Mouse (Mus musculus): ENCODE data around the gene Pemt. TPM values are rescaled to one million over a fixed set of nuclear protein-coding genes. Genes with fewer than 3 reads are reported as not detected.

Pemt gene
- polyA plus RNA-seq, 1 experiment from 2014 or later: 8.8 TPM

DNA sequence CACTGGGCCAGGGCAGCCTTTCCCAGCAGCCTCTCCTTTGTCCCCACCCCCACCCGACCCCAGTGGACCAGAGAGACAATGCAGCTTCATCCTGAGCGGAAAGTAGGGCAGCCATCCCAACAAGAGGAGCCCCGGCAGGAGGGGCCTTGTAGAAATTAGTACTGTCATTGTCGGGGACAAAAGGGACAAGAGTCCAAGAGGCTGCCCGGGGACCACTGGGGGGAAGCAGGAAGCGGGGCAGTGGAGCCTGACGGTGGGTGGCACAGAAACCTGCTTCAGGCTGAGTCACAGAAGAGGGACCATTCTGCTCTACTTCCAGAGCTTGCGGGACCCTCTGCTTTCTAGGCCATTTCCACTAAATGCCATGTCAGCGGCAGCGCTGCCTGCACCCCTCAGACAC is 71.0 kb downstream of the Pemt start:
- no peak overlapping the region for H3K4me2 ChIP-seq
- no peaks in the 10 kb centered on the region for H3K9me3 ChIP-seq
- no peak overlapping the region for H3K4me3 ChIP-seq (replicated peaks)
- H3K27ac ChIP-seq: no peak overlapping the region
- no peaks in the 10 kb centered on the region for H3K36me3 ChIP-seq
- ATAC-seq (ENCODE audit: insufficient read depth, low FRiP score, low read depth): no peak
- no peaks in the 10 kb centered on the region for H3K4me1 ChIP-seq
- H3K27me3 ChIP-seq (replicated peaks): no peaks in the 10 kb centered on the region
- 65% methylated on average over 10 of the region's 10 CpGs for WGBS
- no peak overlapping the region for H3K9ac ChIP-seq

DNA sequence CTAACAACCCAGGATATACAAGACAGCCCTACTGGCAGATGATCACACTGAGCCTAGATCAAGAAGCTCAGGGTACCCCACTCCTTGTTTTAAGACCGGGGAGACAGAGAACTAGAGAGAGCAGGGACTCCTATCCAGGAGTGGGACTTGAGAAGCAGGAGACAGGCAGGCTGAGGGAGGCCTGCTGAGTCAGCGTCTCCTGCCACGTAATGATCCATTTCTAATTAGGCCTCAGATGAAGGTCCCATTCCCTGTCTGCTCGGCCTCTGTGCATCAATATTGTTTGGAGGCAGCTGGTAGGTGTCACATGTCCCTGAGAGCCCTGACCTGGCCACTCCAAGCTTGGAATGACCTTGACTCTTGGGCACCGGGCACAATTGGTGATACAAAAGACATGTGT is 72.9 kb downstream of the Pemt start:
- H3K4me2 ChIP-seq: no peak overlapping the region
- H3K36me3 ChIP-seq: no peaks in the 10 kb centered on the region
- ATAC-seq (ENCODE audit: insufficient read depth, low FRiP score, low read depth): no peak
- H3K27ac ChIP-seq: no peak overlapping the region
- H3K4me3 ChIP-seq (replicated peaks): no peak overlapping the region
- H3K9ac ChIP-seq: no peak overlapping the region
- H3K9me3 ChIP-seq: no peaks in the 10 kb centered on the region
- H3K27me3 ChIP-seq (replicated peaks): no peaks in the 10 kb centered on the region
- no peaks in the 10 kb centered on the region for H3K4me1 ChIP-seq
- 86% methylated on average over 5 of the region's 5 CpGs for WGBS

DNA sequence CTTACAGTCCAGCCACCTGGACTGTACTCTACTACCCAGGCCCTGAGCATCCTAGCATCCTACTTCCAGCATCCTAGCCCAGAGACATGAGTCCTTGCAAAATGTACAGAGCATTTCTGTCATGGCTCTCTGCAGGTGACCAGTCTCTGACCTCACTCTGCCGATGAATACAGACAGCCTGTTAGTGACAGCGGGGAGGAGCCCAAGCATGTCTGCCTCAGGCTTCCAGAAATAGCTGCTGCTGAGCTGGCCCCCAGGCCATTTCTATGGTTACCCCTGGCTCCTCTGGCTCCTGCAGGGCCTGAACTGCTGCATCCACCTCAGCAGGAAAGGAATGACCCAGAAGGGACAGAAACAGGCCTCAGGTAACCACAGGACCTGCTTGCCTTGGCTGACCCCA is 74.6 kb downstream of the Pemt start:
- Histone ChIP-seq H3K4me2 (no peak overlapping the region), H3K9ac (no peak overlapping the region), H3K4me3 (replicated peaks) (no peak overlapping the region), H3K27me3 (replicated peaks) (no peaks in the 10 kb centered on the region), H3K9me3 (no peaks in the 10 kb centered on the region), H3K4me1 (no peaks in the 10 kb centered on the region), H3K36me3 (no peaks in the 10 kb centered on the region), H3K27ac (no peak overlapping the region)
- WGBS: 42% methylated on average over 2 of the region's 2 CpGs
- ATAC-seq (ENCODE audit: insufficient read depth, low FRiP score, low read depth): no peak

DNA sequence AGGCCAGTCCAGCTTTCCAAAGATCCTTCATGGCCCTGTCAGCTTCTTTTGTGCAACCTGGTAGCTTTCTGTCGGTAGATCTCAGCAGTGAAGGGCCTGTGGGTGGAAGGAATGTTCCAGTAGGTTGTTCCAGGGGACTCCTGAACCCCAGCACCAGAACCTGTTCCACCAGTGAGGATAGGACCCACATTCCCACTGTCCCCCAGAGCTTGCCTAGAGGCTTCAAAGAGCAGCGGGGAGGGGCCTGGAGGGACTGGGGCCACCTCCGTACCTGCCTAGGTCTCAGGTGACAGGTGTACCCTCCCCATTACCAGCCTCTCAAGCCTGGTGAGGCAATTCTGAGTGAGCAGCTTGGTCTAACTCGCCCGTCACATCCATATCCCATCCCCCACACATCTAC is 75.5 kb downstream of the Pemt start:
- Histone ChIP-seq H3K4me2 (no peak overlapping the region), H3K9me3 (no peaks in the 10 kb centered on the region), H3K9ac (no peak overlapping the region), H3K4me3 (replicated peaks) (no peak overlapping the region), H3K36me3 (no peaks in the 10 kb centered on the region), H3K4me1 (0 out of 2 replicates have a peak, but pooled peaks cover under 1% of the 10 kb centered on the region), H3K27me3 (replicated peaks) (no peaks in the 10 kb centered on the region), H3K27ac (no peak overlapping the region)
- WGBS: 70% methylated on average over 5 of the region's 5 CpGs
- ATAC-seq (ENCODE audit: insufficient read depth, low FRiP score, low read depth): no peak

DNA sequence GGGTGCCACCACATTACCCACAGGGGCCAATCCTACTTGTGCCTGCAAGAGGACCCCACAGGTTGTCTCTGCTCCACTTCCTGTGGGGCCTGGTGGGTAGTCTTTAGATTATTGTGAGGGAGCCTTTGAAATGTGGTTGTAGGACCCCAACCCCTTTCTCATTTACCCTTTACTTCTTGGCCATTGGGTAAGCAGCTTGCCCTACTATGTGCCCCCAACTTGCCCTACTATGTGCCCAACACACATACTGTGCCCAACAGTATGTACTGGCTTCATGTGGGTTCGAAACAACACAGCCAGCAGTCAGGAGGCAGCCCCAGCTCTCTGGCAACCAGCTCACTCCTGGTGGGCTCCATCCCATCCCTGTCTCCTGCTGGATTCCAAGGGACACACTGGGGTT is 78.5 kb downstream of the Pemt start:
- no peak for ATAC-seq (ENCODE audit: insufficient read depth, low FRiP score, low read depth)
- no peak overlapping the region for H3K9ac ChIP-seq
- H3K27me3 ChIP-seq (replicated peaks): peaks cover 13% of the 10 kb centered on the region
- H3K4me3 ChIP-seq (replicated peaks): no peak overlapping the region
- H3K4me2 ChIP-seq: no peak overlapping the region
- H3K27ac ChIP-seq: no peak overlapping the region
- H3K4me1 ChIP-seq: peaks cover 19% of the 10 kb centered on the region
- no peaks in the 10 kb centered on the region for H3K9me3 ChIP-seq
- no peaks in the 10 kb centered on the region for H3K36me3 ChIP-seq
- 94% methylated on average over 1 of the region's 1 CpGs for WGBS

DNA sequence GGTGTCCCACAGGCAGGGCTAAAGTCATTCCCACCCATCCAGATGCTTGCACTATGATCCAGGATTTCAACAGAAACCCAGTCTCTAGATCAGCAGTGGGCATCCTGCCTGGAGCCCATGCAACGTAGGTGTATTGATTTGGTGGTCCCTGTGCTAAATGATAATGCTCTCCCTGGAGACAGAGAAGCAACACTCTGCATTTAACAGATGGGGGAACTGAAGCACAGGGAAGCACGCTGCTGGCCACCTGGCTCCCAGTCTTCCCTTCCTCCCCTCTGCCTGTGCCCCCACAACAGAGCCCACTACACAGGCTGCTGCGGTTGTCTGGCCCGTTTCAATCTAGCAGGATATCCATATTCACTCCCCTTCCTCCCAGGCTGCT is 80.2 kb downstream of the Pemt start:
- Histone ChIP-seq H3K27me3 (replicated peaks) (peaks cover 13% of the 10 kb centered on the region), H3K27ac (no peak overlapping the region), H3K4me3 (replicated peaks) (no peak overlapping the region), H3K36me3 (peaks cover 4% of the 10 kb centered on the region), H3K4me1 (peaks cover 19% of the 10 kb centered on the region), H3K9me3 (no peaks in the 10 kb centered on the region), H3K4me2 (no peak overlapping the region), H3K9ac (no peak overlapping the region)
- 58% methylated on average over 4 of the region's 4 CpGs for WGBS
- no peak for ATAC-seq (ENCODE audit: insufficient read depth, low FRiP score, low read depth)

DNA sequence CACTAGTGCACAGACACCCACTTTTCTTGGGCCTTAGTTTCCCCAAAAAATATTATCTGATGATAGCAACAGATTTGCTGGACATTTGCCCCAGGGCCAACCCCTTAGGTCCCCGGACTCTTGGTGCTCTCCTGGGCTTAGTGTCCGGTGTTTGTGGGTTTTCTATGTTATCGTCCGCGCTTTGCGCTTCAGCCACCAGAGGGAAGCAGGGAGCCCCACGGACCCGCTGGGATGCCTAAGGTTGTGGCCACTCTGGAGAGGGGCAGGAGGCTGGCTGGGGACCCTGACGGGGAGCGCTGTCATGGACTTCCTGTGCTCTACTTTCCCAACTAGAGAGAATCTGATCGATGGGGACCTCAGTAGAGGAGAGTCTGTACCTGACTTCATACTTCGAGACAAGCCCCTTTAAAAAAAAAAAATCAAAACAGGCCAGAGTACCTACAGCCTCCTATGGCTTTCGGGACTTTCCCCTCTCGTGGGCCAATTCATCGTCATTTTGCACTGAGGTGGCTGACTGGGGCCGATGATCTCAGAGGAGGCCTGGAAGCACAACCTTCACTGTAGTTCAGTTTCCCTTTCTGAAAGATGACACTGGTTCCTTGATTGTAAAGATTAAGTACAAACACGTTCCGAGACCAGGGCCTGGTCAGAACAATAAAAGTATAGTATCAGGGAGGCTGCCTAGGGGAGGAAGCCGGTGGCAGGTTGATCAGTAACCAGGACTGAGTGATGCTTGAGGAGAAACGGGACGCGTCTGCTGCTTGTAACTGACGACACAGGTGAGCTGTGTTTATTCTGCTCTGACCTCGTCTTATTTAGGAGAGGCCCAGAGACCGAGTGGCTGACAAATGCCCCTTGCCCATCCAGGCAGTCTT is 80.8 kb downstream of the Pemt start:
- Histone ChIP-seq H3K27me3 (replicated peaks) (peaks cover 13% of the 10 kb centered on the region), H3K4me3 (replicated peaks) (peak overlapping the region; percentile 51), H3K9me3 (no peaks in the 10 kb centered on the region), H3K9ac (peak overlapping the region; percentile 49; the same call in 1 of the 2 replicates), H3K27ac (peak overlapping the region; percentile 78; the same call in 1 of the 2 replicates), H3K4me2 (peak overlapping the region; percentile 98), H3K4me1 (peaks cover 19% of the 10 kb centered on the region), H3K36me3 (peaks cover 7% of the 10 kb centered on the region)
- ATAC-seq (ENCODE audit: insufficient read depth, low FRiP score, low read depth): peak; percentile 73
- WGBS: 20% methylated on average over 25 of the region's 25 CpGs

DNA sequence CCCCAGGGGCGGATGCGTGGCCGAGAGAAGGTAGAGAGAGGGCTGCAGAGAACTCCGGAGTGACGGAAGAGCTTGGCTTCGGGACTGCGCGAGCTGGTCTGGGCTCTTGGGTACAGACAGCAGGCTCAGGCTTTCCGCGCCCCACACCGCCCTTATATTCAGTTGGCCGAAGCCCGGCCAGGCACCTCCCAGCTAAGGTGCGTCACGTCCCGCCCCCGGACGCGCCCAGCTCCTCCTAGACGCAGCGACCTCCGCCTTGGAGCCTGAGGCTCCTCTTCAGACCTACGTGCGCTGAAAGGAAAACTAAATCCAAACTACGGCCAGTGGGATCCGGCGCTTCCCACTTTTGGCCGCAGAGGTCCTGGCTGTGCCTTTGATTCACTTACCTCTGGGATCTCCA is 81.5 kb downstream of the Pemt start, which contains the start of gene Rasd1:
Gene Rasd1 (minus strand): TSS at position 127 of the 400 bp plus-strand sequence.
- peaks cover 19% of the 10 kb centered on the region for H3K4me1 ChIP-seq
- H3K9me3 ChIP-seq: no peaks in the 10 kb centered on the region
- H3K27ac ChIP-seq: peak within 1 kb of the TSS; percentile 78; the same call in 1 of the 2 replicates
- peak within 1 kb of the TSS; percentile 98 for H3K4me2 ChIP-seq
- H3K9ac ChIP-seq: peak within 1 kb of the TSS; percentile 49
- H3K36me3 ChIP-seq: peaks cover 14% of the 10 kb centered on the region
- ATAC-seq (ENCODE audit: insufficient read depth, low FRiP score, low read depth): peak; percentile 91
- under 1% methylated on average over 28 of the region's 28 CpGs for WGBS
- peak within 1 kb of the TSS; percentile 51 for H3K4me3 ChIP-seq (replicated peaks)
- peaks cover 13% of the 10 kb centered on the region for H3K27me3 ChIP-seq (replicated peaks)

DNA sequence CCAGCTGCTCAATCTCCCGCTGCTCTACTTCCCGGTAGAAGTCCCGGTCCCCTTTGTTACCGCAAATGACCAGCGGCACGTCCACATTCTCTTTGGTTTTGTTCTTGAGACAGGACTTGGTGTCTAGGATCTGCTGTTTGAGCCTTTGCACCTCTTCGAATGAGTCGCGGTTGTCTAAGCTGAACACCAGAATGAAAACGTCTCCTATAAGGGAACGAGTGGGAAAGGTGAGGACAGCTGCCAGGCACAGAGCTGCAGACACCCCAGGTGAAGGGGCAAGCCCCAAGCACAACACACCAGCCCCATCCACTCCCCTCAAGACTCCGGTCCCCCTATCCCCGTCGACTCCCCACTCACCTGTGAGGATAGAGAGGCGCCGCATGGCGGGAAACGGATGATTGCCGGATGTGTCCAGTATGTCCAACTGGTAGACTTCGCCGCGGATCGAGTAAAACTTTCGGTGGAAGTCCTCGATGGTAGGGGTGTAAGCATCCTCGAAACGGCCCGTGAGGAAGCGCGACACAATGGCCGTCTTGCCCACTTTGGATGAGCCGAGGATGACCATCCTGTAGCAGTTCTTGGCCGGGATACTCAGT is 82.0 kb downstream of the Pemt start:
- H3K9me3 ChIP-seq: no peaks in the 10 kb centered on the region
- 2% methylated on average over 33 of the region's 33 CpGs for WGBS
- H3K36me3 ChIP-seq: peaks cover 14% of the 10 kb centered on the region
- peak overlapping the region; percentile 49 for H3K9ac ChIP-seq
- ATAC-seq (ENCODE audit: insufficient read depth, low FRiP score, low read depth): 0 out of 2 replicates have a peak, but pooled peaks have one; percentile 5
- peak overlapping the region; percentile 51 for H3K4me3 ChIP-seq (replicated peaks)
- H3K4me1 ChIP-seq: peaks cover 19% of the 10 kb centered on the region
- H3K4me2 ChIP-seq: peak overlapping the region; percentile 98
- H3K27me3 ChIP-seq (replicated peaks): peaks cover 13% of the 10 kb centered on the region
- H3K27ac ChIP-seq: peak overlapping the region; percentile 78; the same call in 1 of the 2 replicates

DNA sequence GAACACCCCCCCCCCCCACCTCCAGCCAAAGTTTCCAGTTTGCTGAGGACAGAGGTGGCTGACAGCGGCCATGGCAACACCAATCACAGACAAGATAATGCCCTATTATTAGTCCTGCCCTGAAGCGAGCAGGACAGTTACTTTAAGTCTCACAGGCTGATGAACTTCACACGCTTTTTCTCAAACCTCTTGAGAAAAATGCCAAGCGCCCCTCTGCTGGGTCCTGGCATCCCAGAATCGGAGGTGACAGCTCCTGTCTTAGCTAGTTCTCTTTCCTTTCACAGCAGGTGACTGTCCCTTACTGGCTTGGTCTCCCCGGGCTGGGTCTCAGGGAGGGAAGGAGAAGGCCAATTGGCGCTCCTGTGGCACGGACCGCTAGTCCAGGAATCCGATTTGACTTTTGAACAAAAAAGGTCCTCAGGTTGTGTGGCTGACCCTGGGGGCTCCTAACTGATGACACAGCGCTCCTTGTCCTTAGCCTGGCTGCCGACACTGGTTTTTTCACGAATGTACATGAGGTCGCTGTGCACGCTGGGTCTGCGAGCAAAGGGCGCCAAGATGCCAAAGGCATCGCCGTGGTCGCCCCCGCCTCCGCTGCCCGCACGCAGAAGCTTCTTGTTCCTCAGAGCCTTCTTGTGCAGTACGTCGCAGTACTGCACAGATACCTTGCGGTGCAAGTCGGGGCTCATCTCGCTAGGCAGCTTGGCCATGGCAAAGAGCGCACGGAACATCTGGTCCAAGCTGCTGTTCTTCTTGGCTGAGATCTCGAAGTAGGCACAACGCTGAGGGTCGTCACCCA is 82.7 kb downstream of the Pemt start:
- H3K4me1 ChIP-seq: peaks cover 19% of the 10 kb centered on the region
- WGBS: 10% methylated on average over 34 of the region's 34 CpGs
- H3K4me3 ChIP-seq (replicated peaks): peak overlapping the region; percentile 51
- ATAC-seq (ENCODE audit: insufficient read depth, low FRiP score, low read depth): no peak
- H3K4me2 ChIP-seq: peak overlapping the region; percentile 98
- H3K27me3 ChIP-seq (replicated peaks): peaks cover 13% of the 10 kb centered on the region
- H3K9ac ChIP-seq: peak overlapping the region; percentile 49
- no peak overlapping the region for H3K27ac ChIP-seq
- no peaks in the 10 kb centered on the region for H3K9me3 ChIP-seq
- peaks cover 14% of the 10 kb centered on the region for H3K36me3 ChIP-seq

DNA sequence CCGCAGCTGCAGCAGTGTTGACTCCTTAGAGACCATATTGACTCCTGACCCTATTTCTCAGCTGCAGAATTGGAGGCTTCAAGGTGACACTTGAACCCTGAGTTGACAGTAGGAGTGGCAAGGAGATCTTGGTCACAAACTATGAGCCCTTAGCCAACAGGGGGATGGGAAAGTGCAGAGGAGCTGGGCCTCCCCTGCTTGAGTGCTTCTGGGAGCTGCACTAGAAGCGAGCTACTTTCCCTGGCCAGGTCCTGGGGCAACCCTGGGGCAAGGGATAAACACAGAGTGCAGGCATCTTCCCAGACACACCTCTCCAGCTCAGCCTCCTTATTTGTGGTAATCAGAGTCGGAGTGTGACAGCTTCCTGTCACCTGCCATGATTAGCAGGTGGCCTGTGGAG is 83.7 kb downstream of the Pemt start:
- peaks cover 13% of the 10 kb centered on the region for H3K27me3 ChIP-seq (replicated peaks)

More for the DNA sequence above, 83.7 kb downstream of the Pemt start:
- H3K27ac ChIP-seq: no peak overlapping the region
- H3K4me3 ChIP-seq (replicated peaks): no peak overlapping the region
- no peaks in the 10 kb centered on the region for H3K9me3 ChIP-seq
- ATAC-seq (ENCODE audit: insufficient read depth, low FRiP score, low read depth): no peak
- H3K9ac ChIP-seq: no peak overlapping the region
- H3K4me1 ChIP-seq: peaks cover 19% of the 10 kb centered on the region
- WGBS: 73% methylated on average over 3 of the region's 3 CpGs
- H3K36me3 ChIP-seq: peaks cover 14% of the 10 kb centered on the region
- no peak overlapping the region for H3K4me2 ChIP-seq
